Mouse (Mus musculus) kidney, adult 2 months (tissue): ENCODE measurements around the gene Gm28047. TPM values are rescaled to one million over a fixed set of nuclear protein-coding genes. Genes with fewer than 3 reads are reported as not detected.
"Not testable (repeated sequence)": the region's sequence is repeated elsewhere in the genome, so short reads cannot be mapped to it uniquely, and the experiment has no call there.

Source experiments
- DNase-seq: peaks from one replicate; pipeline ENCODE4 v3.0.0; 2021
- H3K27ac ChIP-seq: fragments of 200-500 bp; 2 replicates; pipeline ENCODE4 v1.5.1; 2012; ENCODE audit warnings: low read depth, low read length, control low read depth, inconsistent platforms; ENCODE audit not compliant: insufficient read depth
- H3K27me3 ChIP-seq: fragments of 200-500 bp; replicated peaks from 2 replicates; pipeline ENCODE4 v1.6.1; 2012; ENCODE audit warnings: mild to moderate bottlenecking, moderate library complexity, low read length, inconsistent platforms; ENCODE audit not compliant: control insufficient read depth, insufficient read depth
- H3K36me3 ChIP-seq: fragments of 200-500 bp; 2 replicates; pipeline ENCODE4 v1.6.1; 2012; ENCODE audit warnings: mild to moderate bottlenecking, moderate library complexity, low read length, inconsistent platforms; ENCODE audit not compliant: control insufficient read depth, insufficient read depth
- H3K4me1 ChIP-seq: fragments of 200-500 bp; 2 replicates; pipeline ENCODE4 v1.6.1; 2011; ENCODE audit warnings: low read length; ENCODE audit not compliant: control insufficient read depth, insufficient read depth
- H3K4me3 ChIP-seq: fragments of 200-500 bp; 2 replicates; pipeline ENCODE4 v1.5.1; 2011; ENCODE audit warnings: mild to moderate bottlenecking, low read depth, low read length, control low read depth; ENCODE audit not compliant: insufficient read depth
- CTCF ChIP-seq: fragments of 200-500 bp; conservative IDR thresholded peaks from 2 replicates; pipeline ENCODE4 v1.5.1; 2011; ENCODE audit warnings: low read depth, mild to moderate bottlenecking, control low read depth, low read length, moderate library complexity, mixed read lengths; ENCODE audit not compliant: insufficient read depth, insufficient read length
- POLR2A ChIP-seq: fragments of 200-500 bp; IDR thresholded peaks from one replicate; pipeline ENCODE4 v1.6.1; 2011; ENCODE audit warnings: low read depth, low read length, control low read depth
- WGBS: fragments of 180-500 bp; shearing (Covaris S2); methylation state at CpG from one replicate; pipeline ENCODE4 v1.1.7; 2018; 5-methylcytosine and 5-hydroxymethylcytosine counted together
- polyA plus RNA-seq: library from polyadenylated mRNA; depleted of rRNA; stranded (reverse); fragments of >200 nt; gene quantifications from 2 replicates; pipeline ENCODE4 v1.2.3, GENCODE M21; 2012

Gm28047 gene
- polyA plus RNA-seq, 1 experiment, result not detected

- no peaks in the 10 kb centered on the region for H3K27me3 ChIP-seq
- H3K27ac ChIP-seq, result no peak overlapping the region
- H3K36me3 ChIP-seq, result no peaks in the 10 kb centered on the region
- H3K4me3 ChIP-seq, result no peak overlapping the region
- H3K4me1 ChIP-seq, result peaks cover 6% of the 10 kb centered on the region
- TF ChIP-seq CTCF, result no peak
- TF ChIP-seq POLR2A, result no peak
- WGBS, result 61% methylated on average over 8 of the region's 8 CpGs
- no peak for DNase-seq
Observed at GRCm38 (mm10) chr15:102669571-102669970, 44.7 kb upstream of the Gm28047 start.

- WGBS, result 32% methylated on average over 4 of the region's 4 CpGs
Observed at GRCm38 (mm10) chr15:102665494-102665893, 40.6 kb upstream of the Gm28047 start.

DNA sequence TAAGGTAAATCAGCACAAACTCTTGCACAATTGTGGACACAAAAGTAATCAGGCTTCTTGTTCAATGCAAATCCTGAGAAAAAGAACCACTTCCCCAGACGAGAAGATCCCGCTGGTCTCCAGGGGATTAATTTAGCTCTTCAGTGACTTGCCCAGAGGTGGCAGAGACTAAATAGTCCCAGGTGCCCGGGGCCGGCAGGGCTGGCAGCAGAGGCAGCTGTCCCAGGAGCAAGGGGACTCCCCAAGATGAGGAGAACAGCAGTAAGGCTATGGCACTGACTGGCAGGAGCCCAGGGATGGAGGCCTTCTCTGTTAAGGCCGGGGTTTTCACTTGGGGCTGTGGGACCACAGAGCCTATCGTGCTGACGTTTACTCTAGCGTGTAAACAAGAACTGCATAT lies 39.0 kb upstream of the Gm28047 start:
- Histone ChIP-seq H3K4me3 (no peak overlapping the region), H3K27me3 (no peaks in the 10 kb centered on the region), H3K36me3 (peaks cover 10% of the 10 kb centered on the region), H3K4me1 (no peaks in the 10 kb centered on the region), H3K27ac (no peak overlapping the region)
- TF ChIP-seq POLR2A (no peak), CTCF (no peak)
- 86% methylated on average over 8 of the region's 8 CpGs for WGBS
- no peak for DNase-seq

More at GRCm38 (mm10) chr15:102665494-102665893, 40.6 kb upstream of the Gm28047 start:
- peaks cover 4% of the 10 kb centered on the region for H3K4me1 ChIP-seq
- H3K27ac ChIP-seq, result no peak overlapping the region
- peak; percentile 68 for DNase-seq
- no peaks in the 10 kb centered on the region for H3K27me3 ChIP-seq
- H3K36me3 ChIP-seq, result peaks cover 10% of the 10 kb centered on the region
- TF ChIP-seq CTCF (peak; percentile 82), POLR2A (no peak)
- H3K4me3 ChIP-seq, result no peak overlapping the region

DNA sequence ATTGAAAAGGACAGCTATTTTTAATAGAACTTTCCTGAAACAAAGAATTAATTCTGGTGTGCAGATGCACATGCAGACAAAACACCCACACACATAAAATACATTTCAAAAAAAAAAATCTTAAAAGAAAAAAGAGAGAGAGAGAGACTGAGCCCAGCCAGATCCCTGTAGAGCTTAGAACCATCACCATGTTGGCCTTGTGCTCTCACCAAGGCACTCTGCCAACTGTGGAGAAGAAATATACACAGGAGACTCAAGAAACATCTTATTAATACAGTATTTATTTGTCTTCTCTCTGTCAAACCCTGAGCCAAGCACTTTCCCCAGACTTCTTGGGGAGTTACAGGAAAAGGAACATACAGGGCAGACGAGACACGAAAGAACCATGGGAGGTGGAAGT lies 37.7 kb upstream of the Gm28047 start:
- H3K36me3 ChIP-seq, H3K4me3 ChIP-seq, DNase-seq, H3K4me1 ChIP-seq, H3K27me3 ChIP-seq, H3K27ac ChIP-seq: not testable (repeated sequence)
- WGBS, result 76% methylated on average over 2 of the region's 2 CpGs

- Histone ChIP-seq H3K4me3 (no peak overlapping the region), H3K36me3 (peaks cover 5% of the 10 kb centered on the region; the same call in 1 of the 2 replicates), H3K4me1 (no peaks in the 10 kb centered on the region), H3K27ac (no peak overlapping the region), H3K27me3 (no peaks in the 10 kb centered on the region)
- TF ChIP-seq CTCF (no peak), POLR2A (no peak)
- 78% methylated on average over 3 of the region's 3 CpGs for WGBS
- peak; percentile 4 for DNase-seq
Observed at GRCm38 (mm10) chr15:102657926-102658381, 33.1 kb upstream of the Gm28047 start.

- H3K4me1 ChIP-seq, result no peaks in the 10 kb centered on the region
- 36% methylated on average over 4 of the region's 4 CpGs for WGBS
- TF ChIP-seq POLR2A, result no peak
- TF ChIP-seq CTCF, result no peak
- H3K4me3 ChIP-seq, result no peak overlapping the region
- no peak for DNase-seq
- no peak overlapping the region for H3K27ac ChIP-seq
- no peaks in the 10 kb centered on the region for H3K27me3 ChIP-seq
- H3K36me3 ChIP-seq, result peaks cover 5% of the 10 kb centered on the region; the same call in 1 of the 2 replicates
Observed at GRCm38 (mm10) chr15:102656658-102657057, 31.8 kb upstream of the Gm28047 start.

DNA sequence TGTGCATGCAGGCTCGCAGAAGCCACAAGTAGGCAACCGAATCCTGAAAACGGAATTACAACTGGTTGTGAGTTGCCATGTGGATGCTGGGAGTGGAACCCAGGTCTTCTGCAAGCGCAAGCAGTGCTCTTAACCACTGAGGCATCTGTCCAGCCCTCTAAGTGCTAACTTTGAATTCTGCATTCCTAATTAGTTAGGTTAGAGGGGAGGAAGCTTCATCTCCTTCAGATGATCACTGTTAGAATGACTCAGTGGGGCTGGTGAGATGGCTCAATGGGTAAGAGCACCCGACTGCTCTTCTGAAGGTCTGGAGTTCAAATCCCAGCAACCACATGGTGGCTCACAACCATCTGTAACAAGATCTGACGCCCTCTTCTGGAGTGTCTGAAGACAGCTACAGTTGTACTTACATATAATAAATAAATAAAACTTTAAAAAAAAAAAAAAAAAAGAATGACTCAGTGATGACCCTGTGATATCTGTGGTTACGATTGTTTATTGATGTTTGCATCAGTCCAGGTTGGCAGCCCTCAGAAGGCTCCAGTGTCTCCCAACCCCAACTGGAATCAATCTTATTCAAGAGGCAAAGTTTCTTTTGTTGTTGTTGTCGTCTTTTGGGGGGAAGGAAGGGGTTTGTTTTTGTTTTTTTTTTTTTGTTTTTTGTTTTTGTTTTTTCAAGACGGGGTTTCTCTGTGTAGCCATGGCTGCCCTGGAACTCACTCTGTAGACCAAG lies 27.2 kb upstream of the Gm28047 start:
- 80% methylated on average over 9 of the region's 9 CpGs for WGBS
- not testable (repeated sequence) for H3K27me3 ChIP-seq, H3K36me3 ChIP-seq, H3K4me3 ChIP-seq, H3K4me1 ChIP-seq, DNase-seq, H3K27ac ChIP-seq

DNA sequence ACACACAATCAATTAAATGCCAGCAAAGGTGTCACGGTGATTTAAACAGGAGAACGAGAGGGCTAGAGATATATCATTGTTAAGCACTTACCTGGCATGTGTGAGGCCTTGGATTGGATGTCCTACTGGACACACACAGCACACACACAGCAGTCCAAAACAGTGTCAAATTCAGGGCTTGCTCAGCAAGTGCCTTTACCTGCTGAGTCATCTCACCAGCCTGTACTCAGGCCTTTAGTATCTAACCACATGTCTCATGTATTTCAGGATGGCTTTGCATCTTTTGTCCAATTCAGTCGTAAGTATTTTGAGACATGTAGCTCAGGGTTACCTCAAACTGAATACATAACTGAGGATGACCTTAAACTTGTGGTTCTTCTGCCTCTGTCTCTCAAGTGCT lies 26.2 kb upstream of the Gm28047 start:
- no peaks in the 10 kb centered on the region for H3K4me1 ChIP-seq
- H3K36me3 ChIP-seq, result no peaks in the 10 kb centered on the region
- 75% methylated on average over 3 of the region's 3 CpGs for WGBS
- H3K27me3 ChIP-seq, result no peaks in the 10 kb centered on the region
- no peak for TF ChIP-seq CTCF
- TF ChIP-seq POLR2A, result no peak
- no peak overlapping the region for H3K27ac ChIP-seq
- DNase-seq, result no peak
- no peak overlapping the region for H3K4me3 ChIP-seq
